Mouse (Mus musculus) T-helper 2 cell (primary cell): Measurements from ENCODE around the gene Sh3d21.
"Not testable (repeated sequence)": the region's sequence is repeated elsewhere in the genome, so short reads cannot be mapped to it uniquely, and the experiment has no call there.

Experiments
- in situ Hi-C: fragments of 300-600 bp; cut with MboI, MseI; formaldehyde crosslinking; loops from one replicate; pipeline ENCODE4 v1.15.1; 2025; ENCODE audit warnings: high pct_unique_total_duplicates

Gene Sh3d21

GRCm38 (mm10) chr4:126163067-126163659 lies at the start of gene Sh3d21:
TSS of gene Sh3d21 (minus strand) at chr4:126163491.
- in situ Hi-C loops, result no loop called here

GRCm38 (mm10) chr4:126207081-126207480 lies 43.8 kb upstream of the Sh3d21 start:
- in situ Hi-C loops, result loop anchor here (10.0 kb wide), 1 partner anchor 48 kb away; the partner anchor contains the start of gene Map7d1

GRCm38 (mm10) chr4:126205386-126205785 lies 42.1 kb upstream of the Sh3d21 start:
- in situ Hi-C loops, result loop anchor here (10.0 kb wide), 1 partner anchor 49 kb away; the partner anchor contains the start of gene Map7d1

GRCm38 (mm10) chr4:126204661-126205230 lies 41.5 kb upstream of the Sh3d21 start:
- in situ Hi-C loops, result loop anchor here (10.0 kb wide), 1 partner anchor 50 kb away; the partner anchor contains the start of gene Map7d1

- in situ Hi-C loops, result loop anchor here (10.0 kb wide), 1 partner anchor 51 kb away; the partner anchor contains the start of gene Map7d1
Measured at GRCm38 (mm10) chr4:126204016-126204415, 40.7 kb upstream of the Sh3d21 start.

- in situ Hi-C loops, result loop anchor here (10.0 kb wide), 1 partner anchor 51 kb away; the partner anchor contains the start of gene Map7d1
Measured at GRCm38 (mm10) chr4:126203336-126203895, 40.1 kb upstream of the Sh3d21 start.

- in situ Hi-C loops, result loop anchor here (10.0 kb wide), 1 partner anchor 52 kb away; the partner anchor contains the start of gene Map7d1
Measured at GRCm38 (mm10) chr4:126202303-126203181, 39.3 kb upstream of the Sh3d21 start, which contains the start of gene Thrap3. TSS of gene Thrap3 (minus strand) at chr4:126202760.

GRCm38 (mm10) chr4:126201514-126202302 lies 38.4 kb upstream of the Sh3d21 start:
- in situ Hi-C loops, result loop anchor here (10.0 kb wide), 1 partner anchor 53 kb away; the partner anchor contains the start of gene Map7d1

- in situ Hi-C loops, result loop anchor here (10.0 kb wide), 1 partner anchor 54 kb away; the partner anchor contains the start of gene Map7d1
Measured at GRCm38 (mm10) chr4:126200656-126201055, 37.4 kb upstream of the Sh3d21 start.

- in situ Hi-C loops, result loop anchor here (10.0 kb wide), 1 partner anchor 55 kb away; the partner anchor contains the start of gene Map7d1
Measured at GRCm38 (mm10) chr4:126200036-126200435, 36.7 kb upstream of the Sh3d21 start.

- in situ Hi-C loops, result loop anchor here (10.0 kb wide), 1 partner anchor 1265 kb away; the partner anchor contains the start of genes 9930104L06Rik and Cdca8
Measured at GRCm38 (mm10) chr4:126199556-126199955, 36.3 kb upstream of the Sh3d21 start.

GRCm38 (mm10) chr4:126197485-126197884 lies 34.2 kb upstream of the Sh3d21 start:
- in situ Hi-C loops, result loop anchor here (10.0 kb wide), 1 partner anchor 1263 kb away; the partner anchor contains the start of genes 9930104L06Rik and Cdca8

- in situ Hi-C loops, result loop anchor here (10.0 kb wide), 1 partner anchor 1260 kb away; the partner anchor contains the start of genes 9930104L06Rik and Cdca8
Measured at GRCm38 (mm10) chr4:126194916-126195315, 31.6 kb upstream of the Sh3d21 start.

- in situ Hi-C loops, result loop anchor here (10.0 kb wide), 1 partner anchor 1259 kb away; the partner anchor contains the start of genes 9930104L06Rik and Cdca8
Measured at GRCm38 (mm10) chr4:126194216-126194615, 30.9 kb upstream of the Sh3d21 start.

- in situ Hi-C loops, result loop anchor here (10.0 kb wide), 1 partner anchor 1256 kb away; the partner anchor contains the start of genes 9930104L06Rik and Cdca8
Measured at GRCm38 (mm10) chr4:126190636-126191035, 27.3 kb upstream of the Sh3d21 start.

- in situ Hi-C loops, result loop anchor here (10.0 kb wide), 1 partner anchor 1062 kb away; the partner anchor contains the start of gene Zc3h12a
Measured at GRCm38 (mm10) chr4:126187096-126187495, 23.8 kb upstream of the Sh3d21 start.

GRCm38 (mm10) chr4:126183034-126183433 lies 19.7 kb upstream of the Sh3d21 start:
- in situ Hi-C loops, result loop anchor here (10.0 kb wide), 1 partner anchor 1058 kb away; the partner anchor contains the start of gene Zc3h12a

GRCm38 (mm10) chr4:126181170-126181957 lies 18.1 kb upstream of the Sh3d21 start:
- in situ Hi-C loops, result loop anchor here (10.0 kb wide), 1 partner anchor 1057 kb away; the partner anchor contains the start of gene Zc3h12a

- in situ Hi-C loops, result not testable (repeated sequence)
Measured at GRCm38 (mm10) chr4:126175980-126176379, 12.7 kb upstream of the Sh3d21 start.
